In the genomic region with DNA sequence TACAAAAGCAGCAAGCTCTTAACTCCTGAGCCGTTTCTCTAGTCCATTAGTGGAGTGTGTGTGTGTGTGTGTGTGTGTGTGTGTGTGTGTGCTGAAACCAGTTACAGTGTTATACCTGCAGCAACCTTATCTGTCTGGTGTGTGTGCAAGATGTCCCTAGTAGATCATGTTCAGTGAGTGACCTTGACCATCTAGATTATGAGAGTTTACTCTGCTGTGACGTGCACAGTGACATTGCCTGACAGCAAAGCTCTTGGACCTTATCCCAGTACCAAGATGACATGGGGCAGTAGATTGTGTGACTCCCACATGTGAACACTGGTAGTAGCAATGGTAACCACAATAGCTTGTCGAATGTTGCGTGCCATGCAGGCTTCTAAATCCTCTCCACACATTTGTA, we compare ENCODE assay signal across 22 mouse cellular contexts.
"Had no signal": no experiment of that assay in that cellular context is flagged by ENCODE, and none has a peak within 500 bp of the region (broad histone marks: within the 10 kb centered on the region; RNA-seq: fewer than 3 reads in every experiment).

No protein-coding gene starts in this region.

- H3K27ac ChIP-seq: kidney, postnatal 0 days; layer of hippocampus, adult 2 months; limb, embryonic 10.5 days; limb, embryonic 13.5 days; liver, embryonic 13.5 days; lung, embryonic 15.5 days; midbrain, embryonic 12.5 days; midbrain, embryonic 15.5 days; neural tube, embryonic 12.5 days; neural tube, embryonic 15.5 days; stomach, postnatal 0 days had no signal

- H3K27me3 ChIP-seq: liver, embryonic 13.5 days; lung, embryonic 15.5 days; midbrain, embryonic 15.5 days; neural tube, embryonic 12.5 days; neural tube, embryonic 15.5 days had no signal

- ATAC-seq: midbrain, embryonic 15.5 days had no signal

- H3K4me2 ChIP-seq: limb, embryonic 13.5 days; liver, embryonic 13.5 days; lung, embryonic 15.5 days; midbrain, embryonic 12.5 days; midbrain, embryonic 15.5 days; neural tube, embryonic 12.5 days; neural tube, embryonic 15.5 days had no signal

- H3K36me3 ChIP-seq: limb, embryonic 10.5 days; limb, embryonic 13.5 days; lung, embryonic 15.5 days; midbrain, embryonic 12.5 days; midbrain, embryonic 15.5 days; neural tube, embryonic 12.5 days; neural tube, embryonic 15.5 days had no signal

- H3K4me3 ChIP-seq: layer of hippocampus, adult 2 months; limb, embryonic 10.5 days; limb, embryonic 13.5 days; liver, embryonic 13.5 days; lung, embryonic 15.5 days; midbrain, embryonic 12.5 days; midbrain, embryonic 15.5 days; neural tube, embryonic 12.5 days; neural tube, embryonic 15.5 days had no signal

- H3K9me3 ChIP-seq: limb, embryonic 10.5 days; limb, embryonic 13.5 days; liver, embryonic 13.5 days; lung, embryonic 15.5 days; midbrain, embryonic 15.5 days; neural tube, embryonic 12.5 days; neural tube, embryonic 15.5 days had no signal

- H3K9ac ChIP-seq: limb, embryonic 13.5 days; liver, embryonic 13.5 days; lung, embryonic 15.5 days; midbrain, embryonic 12.5 days; midbrain, embryonic 15.5 days; neural tube, embryonic 12.5 days; neural tube, embryonic 15.5 days had no signal

- H3K4me1 ChIP-seq: neural tube, embryonic 12.5 days had no signal

- DNase-seq: kidney, adult 2 months; kidney, postnatal 25 days; layer of hippocampus, adult 9-11 months; liver, embryonic 13.5 days; lung, adult 18-20 months; lung, postnatal 10 days; lung, postnatal 36 days; right cerebral cortex, adult 18-20 months; right cerebral cortex, postnatal 14 days; right cerebral cortex, postnatal 4 days; thymus, adult 18-20 months; thymus, postnatal 36 days had no signal
